27 mouse cellular contexts compared by ENCODE assay signal in genomic region chr6:8657459-8657858, GRCm38 (mm10).
A peak's percentile ranks its signal among the peaks of the same experiment; 100 is the strongest.
DNase-seq lines count a peak whose midpoint lies in the region; ATAC-seq lines count a peak whose summit lies in the region.
"Had no signal": no experiment of that assay in that cellular context is flagged by ENCODE, and none has a peak within 500 bp of the region (broad histone marks: within the 10 kb centered on the region; RNA-seq: fewer than 3 reads in every experiment).

No protein-coding gene starts in this region.

- no peak for ATAC-seq in hindbrain, embryonic 14.5 days (ENCODE audit: low FRiP score)
- ATAC-seq in kidney, embryonic 15.5 days (replicated peaks; ENCODE audit: low FRiP score) = no peak
- ATAC-seq: activated CD4-positive, CD25-positive, alpha-beta regulatory T cell, adult 4 months; forebrain, embryonic 15.5 days; Patski had no signal

- H3K9ac ChIP-seq in hindbrain, embryonic 14.5 days = no peak overlapping the region
- H3K9ac ChIP-seq in kidney, embryonic 15.5 days = no peak overlapping the region
- H3K9ac ChIP-seq: embryonic facial prominence, embryonic 13.5 days; forebrain, embryonic 12.5 days; forebrain, embryonic 15.5 days; heart, embryonic 12.5 days; heart, embryonic 15.5 days; hindbrain, embryonic 15.5 days had no signal

- DNase-seq in hindbrain, embryonic 10.5 days (ENCODE audit: low spot score) = no peak
- no peak for DNase-seq in hindbrain, embryonic 14.5 days (ENCODE audit: low spot score)
- DNase-seq in kidney, postnatal 25 days = no peak
- peak; percentile 33 for DNase-seq in ZHBTc4 (ENCODE audit: low read depth, low spot score)
- no peak for DNase-seq in right cerebral cortex, postnatal 10 days (ENCODE audit: low spot score in 2 of 2)
- DNase-seq in heart, adult 18-20 months = no peak
- DNase-seq: adrenal gland, adult 8-10 months; adrenal gland, postnatal 25 days; cerebellum, adult 11-12 months; cerebellum, adult 8-10 months; cerebellum, postnatal 36 days; embryo, embryonic 11 days; gastrocnemius, postnatal 36 days; heart, postnatal 10 days; heart, postnatal 36 days had no signal

- H3K27me3 ChIP-seq in hindbrain, embryonic 10.5 days (ENCODE audit: insufficient read depth, poor library complexity, severe bottlenecking) = no peaks in the 10 kb centered on the region
- H3K27me3 ChIP-seq in hindbrain, embryonic 14.5 days (ENCODE audit: control insufficient read depth, insufficient read depth, low read length) = no peaks in the 10 kb centered on the region
- H3K27me3 ChIP-seq in kidney, embryonic 15.5 days = no peaks in the 10 kb centered on the region
- H3K27me3 ChIP-seq: embryonic facial prominence, embryonic 13.5 days; forebrain, embryonic 12.5 days; forebrain, embryonic 15.5 days; heart, embryonic 12.5 days; heart, embryonic 15.5 days; hindbrain, embryonic 15.5 days; Patski had no signal

- WGBS in hindbrain, embryonic 10.5 days = 60% methylated on average over 3 of the region's 3 CpGs
- 60% methylated on average over 3 of the region's 3 CpGs for WGBS in hindbrain, embryonic 14.5 days
- 38% methylated on average over 3 of the region's 3 CpGs for WGBS in kidney, embryonic 15.5 days

- no peaks in the 10 kb centered on the region for H3K9me3 ChIP-seq in hindbrain, embryonic 10.5 days
- no peaks in the 10 kb centered on the region for H3K9me3 ChIP-seq in hindbrain, embryonic 14.5 days (ENCODE audit: control insufficient read depth, low read length)
- H3K9me3 ChIP-seq in kidney, embryonic 15.5 days (replicated peaks) = no peaks in the 10 kb centered on the region
- H3K9me3 ChIP-seq: embryonic facial prominence, embryonic 10.5 days; embryonic facial prominence, embryonic 13.5 days; forebrain, embryonic 12.5 days; forebrain, embryonic 15.5 days; G1E; heart, embryonic 12.5 days; heart, embryonic 15.5 days; hindbrain, embryonic 15.5 days had no signal

- H3K4me2 ChIP-seq in hindbrain, embryonic 14.5 days (replicated peaks) = no peak overlapping the region
- H3K4me2 ChIP-seq in kidney, embryonic 15.5 days = 0 out of 2 replicates have a peak overlapping the region, but pooled peaks have one; percentile 12
- H3K4me2 ChIP-seq: embryonic facial prominence, embryonic 13.5 days; forebrain, embryonic 12.5 days; forebrain, embryonic 15.5 days; heart, embryonic 12.5 days; heart, embryonic 15.5 days; hindbrain, embryonic 15.5 days had no signal

- H3K4me3 ChIP-seq in hindbrain, embryonic 10.5 days = no peak overlapping the region
- H3K4me3 ChIP-seq in hindbrain, embryonic 14.5 days (replicated peaks; ENCODE audit: low read length) = no peak overlapping the region
- H3K4me3 ChIP-seq in kidney, embryonic 15.5 days (replicated peaks) = no peak overlapping the region
- H3K4me3 ChIP-seq: embryonic facial prominence, embryonic 10.5 days; embryonic facial prominence, embryonic 13.5 days; erythroblast, embryonic 14.5 days; forebrain, embryonic 12.5 days; forebrain, embryonic 15.5 days; heart, embryonic 12.5 days; heart, embryonic 15.5 days; hindbrain, embryonic 15.5 days had no signal

- H3K36me3 ChIP-seq in hindbrain, embryonic 10.5 days = no peaks in the 10 kb centered on the region
- H3K36me3 ChIP-seq in hindbrain, embryonic 14.5 days (replicated peaks; ENCODE audit: control insufficient read depth, insufficient read depth) = peaks cover 9% of the 10 kb centered on the region; the same call in 1 of the 2 replicates
- H3K36me3 ChIP-seq in kidney, embryonic 15.5 days = no peaks in the 10 kb centered on the region
- H3K36me3 ChIP-seq: embryonic facial prominence, embryonic 10.5 days; embryonic facial prominence, embryonic 13.5 days; forebrain, embryonic 12.5 days; forebrain, embryonic 15.5 days; G1E; heart, embryonic 15.5 days; hindbrain, embryonic 15.5 days had no signal

- H3K4me1 ChIP-seq in hindbrain, embryonic 10.5 days (replicated peaks) = peaks cover 57% of the 10 kb centered on the region
- H3K4me1 ChIP-seq in hindbrain, embryonic 14.5 days (replicated peaks; ENCODE audit: control insufficient read depth, insufficient read depth, low read length) = peaks cover 14% of the 10 kb centered on the region; the same call in 1 of the 2 replicates
- H3K4me1 ChIP-seq in kidney, embryonic 15.5 days = peaks cover 11% of the 10 kb centered on the region

- peak overlapping the region; percentile 84 for H3K27ac ChIP-seq in hindbrain, embryonic 10.5 days
- H3K27ac ChIP-seq in hindbrain, embryonic 14.5 days = no peak overlapping the region
- H3K27ac ChIP-seq in kidney, embryonic 15.5 days = peak overlapping the region; percentile 43; the same call in 1 of the 2 replicates
- H3K27ac ChIP-seq: embryonic facial prominence, embryonic 10.5 days; embryonic facial prominence, embryonic 13.5 days; forebrain, embryonic 12.5 days; forebrain, embryonic 15.5 days; heart, embryonic 15.5 days; hindbrain, embryonic 15.5 days had no signal
